Mouse (Mus musculus): ENCODE data around the gene Nedd9.

DNA sequence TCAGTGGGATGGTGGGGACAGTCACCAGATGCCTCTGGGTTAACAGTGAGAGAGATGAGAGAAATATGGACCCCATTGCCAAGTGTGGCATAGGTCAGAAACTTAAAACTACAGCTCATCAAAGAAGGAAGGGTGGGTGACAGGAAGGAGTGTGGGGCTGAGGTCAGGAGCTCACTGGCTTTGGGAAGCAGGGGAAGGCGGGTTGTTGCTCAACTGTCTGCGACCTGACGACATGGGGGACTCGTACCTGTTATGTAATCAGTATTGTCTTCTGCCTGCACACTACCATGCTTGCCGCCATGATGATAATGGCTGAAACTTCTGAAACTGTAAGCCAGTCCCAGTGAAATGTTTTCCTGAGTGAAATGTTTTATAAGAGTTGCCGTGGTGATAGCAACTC lies 54.0 kb downstream of the Nedd9 start:
- TF ChIP-seq EP300 (IDR thresholded peaks at IDR 0.05; ENCODE audit: insufficient read depth, low read depth, low read length) (no peak), CTCF (IDR thresholded peaks at IDR 0.05; ENCODE audit: low read depth, low read length) (no peak), POLR2A (IDR thresholded peaks at IDR 0.05; ENCODE audit: insufficient read depth, low read length) (no peak)

All from ES-Bruce4 (cell line).